Mouse (Mus musculus): ENCODE measurements around the gene Evi2a.
A peak's percentile ranks its signal among the peaks of the same experiment; 100 is the strongest.

The Evi2a gene

DNA sequence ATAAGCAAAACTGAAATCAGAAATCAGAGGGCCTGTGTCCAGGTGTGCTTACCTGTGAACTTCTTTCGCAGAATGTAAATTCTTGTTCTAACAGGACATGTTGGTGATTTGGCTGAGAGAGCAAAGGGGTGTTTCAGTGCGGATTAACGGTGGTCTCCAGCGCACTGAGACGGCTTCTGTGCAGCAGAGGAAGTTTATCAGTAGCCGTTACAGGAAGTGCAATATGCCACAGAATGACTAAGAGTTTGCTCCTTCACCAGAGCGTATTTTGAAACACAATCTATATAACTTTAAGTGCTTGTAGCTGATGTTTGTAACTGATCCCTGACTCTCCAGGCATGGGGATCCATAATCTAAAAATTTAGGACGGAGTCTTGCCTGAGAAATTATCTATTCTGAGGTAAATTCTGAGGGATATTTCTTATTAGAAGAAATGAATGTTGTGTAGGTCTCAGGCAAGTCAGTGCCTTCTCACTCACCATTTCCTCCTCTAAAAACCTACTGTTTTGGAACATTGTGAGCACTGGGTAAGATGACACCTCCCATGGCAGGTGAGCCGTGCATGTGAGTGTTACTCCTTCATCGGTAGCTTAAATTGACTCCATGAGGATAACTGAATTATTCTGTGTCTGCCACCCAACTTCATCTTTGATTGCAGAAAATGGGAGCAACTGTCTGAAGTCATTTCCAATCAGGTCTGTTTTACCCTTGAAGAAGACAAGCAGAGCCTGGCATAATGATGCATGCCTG is 6.7 kb downstream of the Evi2a start, which contains the start of gene Evi2b:
TSS of gene Evi2b (minus strand) at position 203 of the 750 bp plus-strand sequence.
- no peak for DNase-seq

- no peak for DNase-seq
These were observed 7.5 kb downstream of the Evi2a start for GRCm38 (mm10) chr11:79522944-79523343.

DNA sequence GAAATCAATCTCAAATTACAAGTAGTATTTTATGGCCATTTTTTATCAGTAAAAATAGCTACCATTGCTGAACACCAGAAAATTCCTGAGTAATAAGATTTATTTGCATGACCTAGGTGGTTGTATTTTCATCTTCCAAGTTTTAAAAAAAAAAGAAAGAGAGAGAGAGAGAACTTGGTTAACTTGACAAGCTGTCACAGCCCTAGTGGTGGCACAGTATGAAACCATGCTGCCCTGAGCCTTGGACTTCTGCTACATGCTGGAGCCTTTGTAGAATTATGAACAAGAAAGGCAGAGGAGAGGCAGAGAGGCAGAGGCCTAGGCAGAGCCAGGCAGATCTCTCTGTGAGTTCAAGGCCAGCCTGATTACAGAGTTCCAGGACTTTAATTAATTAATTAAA is 8.5 kb downstream of the Evi2a start:
- no peak for DNase-seq

DNA sequence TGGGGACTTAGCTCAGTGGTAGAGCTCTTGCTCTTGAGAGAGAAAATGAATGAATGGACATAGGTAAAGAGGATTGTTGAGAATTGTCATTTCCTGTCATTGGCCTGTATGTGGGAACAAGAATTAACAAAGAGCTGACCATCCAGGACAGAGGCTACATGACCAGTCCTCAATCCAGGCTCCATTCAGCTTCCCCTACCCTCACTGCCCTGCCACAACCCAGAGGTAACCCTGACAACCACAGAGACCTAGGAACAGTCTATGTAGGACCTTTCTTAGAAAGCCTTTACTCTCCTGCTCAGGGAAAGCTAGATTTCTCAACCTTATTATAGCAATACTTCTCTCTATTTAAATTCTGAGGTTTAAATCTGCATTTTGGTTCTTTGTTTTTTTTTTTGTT is 9.6 kb downstream of the Evi2a start:
- no peak for DNase-seq

DNA sequence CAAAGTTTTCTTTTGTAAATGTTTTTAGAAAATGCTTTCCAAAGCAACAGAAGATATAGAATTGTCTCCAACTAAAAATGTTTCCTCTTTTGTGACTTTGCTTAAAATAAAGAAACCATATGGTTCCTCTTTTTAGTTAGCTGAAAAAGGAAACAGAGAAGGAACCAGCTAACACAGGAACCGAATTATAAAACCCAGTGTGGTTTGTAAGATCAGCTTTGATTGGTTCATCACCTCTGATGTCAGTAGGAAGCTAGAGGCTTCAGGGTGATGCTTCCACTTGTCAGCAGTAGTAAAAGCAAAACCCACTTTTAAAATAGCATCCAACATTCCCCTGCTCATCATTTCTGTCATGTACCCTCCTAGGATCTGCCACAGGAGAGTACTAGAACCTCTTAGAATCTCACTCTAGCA is 10.5 kb downstream of the Evi2a start:
- no peak for DNase-seq

GRCm38 (mm10) chr11:79519299-79519698 is 11.1 kb downstream of the Evi2a start:
- DNase-seq: no peak

GRCm38 (mm10) chr11:79515798-79516197 is 14.6 kb downstream of the Evi2a start:
- DNase-seq: no peak

DNA sequence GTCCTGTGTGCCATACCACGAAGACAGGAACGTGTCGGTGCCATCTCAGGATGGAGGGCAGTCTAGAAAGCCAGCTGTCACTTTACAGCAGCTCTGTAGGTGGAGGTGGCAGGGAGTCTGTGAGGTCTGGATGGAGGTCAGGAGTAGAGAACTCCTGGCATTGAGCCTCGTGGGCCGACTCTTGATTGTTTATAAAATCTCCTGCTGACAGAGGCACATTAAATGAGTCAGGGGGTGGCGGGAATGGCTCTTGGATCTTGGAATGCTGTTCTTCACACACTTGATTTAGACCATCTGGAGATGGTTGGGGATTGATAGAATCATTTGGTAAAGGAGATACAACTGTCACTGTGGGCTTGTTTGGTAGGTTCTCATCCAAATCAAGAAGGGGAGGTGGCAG is 15.1 kb downstream of the Evi2a start:
- no peak for DNase-seq

- no peak for DNase-seq
These were observed 18.4 kb downstream of the Evi2a start for GRCm38 (mm10) chr11:79511970-79512369.

GRCm38 (mm10) chr11:79504506-79504905 is 25.9 kb downstream of the Evi2a start:
- no peak for DNase-seq

- peak in 1 of 2 experiments; percentile 24 for DNase-seq
These were observed 26.6 kb downstream of the Evi2a start, which contains the start of gene Omg for GRCm38 (mm10) chr11:79503845-79504244. Omg (minus strand) TSS chr11:79504084.

- DNase-seq: no peak
These were observed 27.5 kb downstream of the Evi2a start for GRCm38 (mm10) chr11:79502917-79503316.

GRCm38 (mm10) chr11:79494976-79495800 is 35.2 kb downstream of the Evi2a start:
- peak; percentile 19 to 27 for DNase-seq

DNA sequence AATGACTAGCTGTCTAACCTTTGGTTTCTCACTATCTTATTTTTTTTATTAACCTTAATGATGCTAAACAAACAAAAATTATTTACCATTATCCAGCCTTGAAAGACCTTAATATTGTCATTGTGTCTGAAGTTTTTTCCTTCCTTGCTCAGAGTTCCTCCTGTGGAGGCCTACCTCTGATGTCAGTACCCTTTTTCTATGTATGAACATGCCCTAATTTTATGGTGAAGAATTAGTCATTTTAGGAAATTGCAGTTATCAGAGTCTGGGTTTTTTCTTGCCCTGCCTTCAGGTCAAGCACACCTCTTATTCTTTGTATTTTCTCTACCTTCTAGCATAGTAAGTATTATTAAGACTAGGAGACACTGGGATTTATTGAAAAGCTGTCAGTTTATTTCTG is 45.7 kb downstream of the Evi2a start:
- no peak for DNase-seq

DNA sequence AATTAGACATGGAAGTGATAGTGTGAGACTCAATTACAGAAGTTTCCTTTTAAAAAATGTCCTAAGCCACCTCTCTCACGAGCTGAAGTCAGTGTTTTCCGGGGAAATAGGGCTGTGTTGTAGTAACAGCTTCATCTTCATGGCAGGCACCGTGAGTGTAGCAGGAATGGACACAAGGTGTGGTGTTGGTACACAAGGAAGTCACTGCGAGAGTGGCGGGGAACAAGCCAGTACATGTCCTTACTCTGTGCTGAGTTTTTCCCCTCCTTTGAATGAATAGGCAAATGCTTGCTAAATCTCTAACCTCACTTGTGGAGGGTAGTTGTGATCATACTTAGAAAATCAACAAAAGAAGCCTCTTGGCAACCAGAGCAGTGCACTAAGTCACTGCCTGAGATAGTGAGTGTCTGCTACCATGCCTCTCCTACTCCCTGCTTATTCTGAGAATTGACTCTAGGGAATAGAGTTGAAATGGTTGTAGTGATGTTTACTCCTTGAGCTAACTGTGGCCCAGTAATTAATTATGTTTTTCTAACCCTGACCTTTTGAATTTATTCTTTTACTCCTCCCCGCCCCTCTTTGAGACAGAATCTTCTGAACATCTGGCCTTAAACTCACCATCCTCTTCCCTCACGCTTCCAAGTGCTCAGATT is 46.4 kb downstream of the Evi2a start:
- DNase-seq: no peak

DNA sequence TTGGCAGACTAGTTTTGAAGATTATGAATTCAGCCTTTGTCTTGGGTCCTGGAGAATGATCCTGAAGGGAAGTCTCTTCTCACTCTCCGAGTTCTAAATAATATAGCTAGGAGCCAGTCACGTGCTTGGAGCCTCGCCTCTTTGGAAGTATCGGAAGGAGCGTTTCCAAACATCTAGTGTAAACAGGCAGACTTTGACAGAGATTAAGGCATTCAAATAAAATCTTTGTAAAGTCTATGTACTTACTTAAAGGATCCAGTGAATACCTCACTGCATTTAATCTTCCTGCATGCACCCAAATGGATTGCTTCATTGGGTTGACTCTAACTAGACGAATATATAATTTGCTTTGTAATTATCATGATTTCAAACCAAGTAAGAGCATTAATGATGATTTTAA is 47.0 kb downstream of the Evi2a start:
- DNase-seq: no peak

All from cerebellum, adult 18-20 months (tissue).